Mouse (Mus musculus) embryonic fibroblast, embryonic 13.5 days (primary cell): Measurements from ENCODE around the gene Zc3h12c. TPM values are rescaled to one million over a fixed set of nuclear protein-coding genes. Genes with fewer than 3 reads are reported as not detected.

Experiments used
- H3K27ac ChIP-seq: 2 replicates; pipeline ENCODE4 v1.5.1; 2012; ENCODE audit warnings: low read length, control low read depth, inconsistent platforms; ENCODE audit not compliant: insufficient read depth
- H3K4me1 ChIP-seq: 2 replicates; pipeline ENCODE4 v1.6.1; 2011; ENCODE audit warnings: low read length; ENCODE audit not compliant: control insufficient read depth, insufficient read depth
- H3K4me3 ChIP-seq: 2 replicates; pipeline ENCODE4 v1.5.1; 2011; ENCODE audit warnings: mild to moderate bottlenecking, control low read depth, low read length; ENCODE audit not compliant: insufficient read depth
- CTCF ChIP-seq: IDR thresholded peaks from 2 replicates; pipeline ENCODE4 v1.5.1; 2011; ENCODE audit warnings: mild to moderate bottlenecking, control low read depth, low read length, moderate library complexity, borderline replicate concordance; ENCODE audit not compliant: insufficient read depth
- POLR2A ChIP-seq: IDR thresholded peaks from 2 replicates; pipeline ENCODE4 v1.6.1; 2011; ENCODE audit warnings: low read depth, mild to moderate bottlenecking, control low read depth, low read length, moderate library complexity
- polyA plus RNA-seq: library from polyadenylated mRNA; stranded (reverse); fragments of >200 nt; gene quantifications from 2 replicates; pipeline ENCODE4 v1.2.4, GENCODE M21; 2011; ENCODE audit warnings: low read depth; ENCODE audit not compliant: missing spikeins, insufficient read length

Gene Zc3h12c
- polyA plus RNA-seq, 1 experiment: 5.6 TPM

GRCm38 (mm10) chr9:52149768-52150167, 18.6 kb downstream of the Zc3h12c start:
- H3K4me1 ChIP-seq: no peaks in the 10 kb centered on the region
- no peak overlapping the region for H3K27ac ChIP-seq
- no peak for TF ChIP-seq POLR2A
- TF ChIP-seq CTCF: no peak
- no peak overlapping the region for H3K4me3 ChIP-seq

GRCm38 (mm10) chr9:52149286-52149685, 19.1 kb downstream of the Zc3h12c start:
- no peaks in the 10 kb centered on the region for H3K4me1 ChIP-seq
- H3K27ac ChIP-seq: no peak overlapping the region
- H3K4me3 ChIP-seq: no peak overlapping the region
- TF ChIP-seq CTCF (no peak), POLR2A (no peak)

GRCm38 (mm10) chr9:52148831-52149230, 19.5 kb downstream of the Zc3h12c start:
- Histone ChIP-seq H3K4me1 (no peaks in the 10 kb centered on the region), H3K4me3 (no peak overlapping the region), H3K27ac (no peak overlapping the region)
- TF ChIP-seq POLR2A: no peak
- TF ChIP-seq CTCF: no peak

- no peaks in the 10 kb centered on the region for H3K4me1 ChIP-seq
- H3K27ac ChIP-seq: no peak overlapping the region
- H3K4me3 ChIP-seq: no peak overlapping the region
- TF ChIP-seq CTCF (no peak), POLR2A (no peak)
Observed at GRCm38 (mm10) chr9:52148311-52148710, 20.1 kb downstream of the Zc3h12c start.

GRCm38 (mm10) chr9:52146241-52146640, 22.1 kb downstream of the Zc3h12c start:
- Histone ChIP-seq H3K4me3 (no peak overlapping the region), H3K4me1 (no peaks in the 10 kb centered on the region), H3K27ac (no peak overlapping the region)
- no peak for TF ChIP-seq POLR2A

- 0 out of 2 replicates have a peak, but pooled peaks cover 2% of the 10 kb centered on the region for H3K4me1 ChIP-seq
- no peak for TF ChIP-seq POLR2A
- TF ChIP-seq CTCF: no peak
- no peak overlapping the region for H3K27ac ChIP-seq
- no peak overlapping the region for H3K4me3 ChIP-seq
Observed at GRCm38 (mm10) chr9:52132771-52133170, 35.6 kb downstream of the Zc3h12c start.

GRCm38 (mm10) chr9:52130348-52130747, 38.0 kb downstream of the Zc3h12c start:
- Histone ChIP-seq H3K4me1 (0 out of 2 replicates have a peak, but pooled peaks cover 2% of the 10 kb centered on the region), H3K4me3 (no peak overlapping the region)
- no peak for TF ChIP-seq CTCF
- TF ChIP-seq POLR2A: no peak

GRCm38 (mm10) chr9:52125225-52125624, 43.1 kb downstream of the Zc3h12c start:
- TF ChIP-seq CTCF (no peak), POLR2A (no peak)
- no peaks in the 10 kb centered on the region for H3K4me1 ChIP-seq
- H3K27ac ChIP-seq: no peak overlapping the region
- H3K4me3 ChIP-seq: no peak overlapping the region

More at GRCm38 (mm10) chr9:52130348-52130747, 38.0 kb downstream of the Zc3h12c start:
- no peak overlapping the region for H3K27ac ChIP-seq

GRCm38 (mm10) chr9:52119212-52119611, 49.2 kb downstream of the Zc3h12c start:
- Histone ChIP-seq H3K4me3 (no peak overlapping the region), H3K4me1 (no peaks in the 10 kb centered on the region), H3K27ac (no peak overlapping the region)
- TF ChIP-seq POLR2A: no peak

GRCm38 (mm10) chr9:52113091-52113490, 55.3 kb downstream of the Zc3h12c start:
- H3K27ac ChIP-seq: no peak overlapping the region
- TF ChIP-seq POLR2A: no peak
- TF ChIP-seq CTCF: no peak
- no peaks in the 10 kb centered on the region for H3K4me1 ChIP-seq
- H3K4me3 ChIP-seq: no peak overlapping the region

GRCm38 (mm10) chr9:52110738-52111137, 57.6 kb downstream of the Zc3h12c start:
- peaks cover 2% of the 10 kb centered on the region; the same call in 1 of the 2 replicates for H3K4me1 ChIP-seq
- H3K4me3 ChIP-seq: no peak overlapping the region
- no peak overlapping the region for H3K27ac ChIP-seq
- no peak for TF ChIP-seq CTCF
- no peak for TF ChIP-seq POLR2A
